Mouse (Mus musculus): Measurements from ENCODE around the gene Ybey.

DNA sequence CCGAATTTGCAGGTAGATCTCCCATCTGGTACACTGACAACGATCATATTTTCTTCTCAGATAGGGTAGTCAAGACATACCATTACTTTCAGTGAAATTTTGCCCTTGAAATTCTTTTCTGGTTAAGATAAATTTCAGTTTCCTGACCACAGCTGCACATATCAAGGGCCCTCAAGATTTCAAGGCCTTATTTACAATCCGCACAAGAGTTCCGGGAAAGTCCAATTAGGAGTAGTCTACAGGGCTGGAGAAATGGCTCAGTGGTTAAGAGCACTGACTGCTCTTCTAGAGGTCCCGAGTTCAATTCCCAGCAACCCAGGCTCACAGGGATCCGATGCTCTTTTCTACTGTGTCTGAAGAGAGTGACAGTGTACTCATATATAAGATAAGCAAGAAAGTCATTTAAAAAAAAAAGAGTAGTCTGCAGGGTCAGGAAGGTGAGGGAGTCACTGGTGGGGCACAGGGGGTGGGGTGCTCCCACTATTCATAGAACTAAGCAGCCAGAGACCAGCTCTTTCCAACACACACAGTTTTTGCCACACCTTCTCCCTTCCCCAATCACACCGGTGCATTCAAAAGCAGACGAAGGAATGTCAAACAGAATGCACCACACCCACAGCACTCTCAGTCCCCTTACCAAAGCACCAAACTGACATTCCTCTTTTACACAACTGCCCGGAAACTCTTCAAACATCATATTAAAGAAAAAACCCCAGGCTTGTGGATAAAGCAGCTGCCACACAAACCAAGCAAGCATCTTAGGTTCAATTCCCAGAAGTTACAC lies 29.6 kb downstream of the Ybey start:
- TF ChIP-seq CTCF (IDR thresholded peaks at IDR 0.05; ENCODE audit: low read depth) = no peak
- TF ChIP-seq EP300 (optimal IDR thresholded peaks at IDR 0.05) = no peak

All from stomach, postnatal 0 days (tissue).